Mouse (Mus musculus) frontal cortex, postnatal 36 days (tissue): ENCODE data around the gene Fam53b.

Experiments
- DNase-seq, 2 experiments: peaks; one replicate each; pipeline ENCODE4 v3.0.0; 2022; ENCODE audit warnings: low spot score in 2 of 2

The Fam53b gene

DNA sequence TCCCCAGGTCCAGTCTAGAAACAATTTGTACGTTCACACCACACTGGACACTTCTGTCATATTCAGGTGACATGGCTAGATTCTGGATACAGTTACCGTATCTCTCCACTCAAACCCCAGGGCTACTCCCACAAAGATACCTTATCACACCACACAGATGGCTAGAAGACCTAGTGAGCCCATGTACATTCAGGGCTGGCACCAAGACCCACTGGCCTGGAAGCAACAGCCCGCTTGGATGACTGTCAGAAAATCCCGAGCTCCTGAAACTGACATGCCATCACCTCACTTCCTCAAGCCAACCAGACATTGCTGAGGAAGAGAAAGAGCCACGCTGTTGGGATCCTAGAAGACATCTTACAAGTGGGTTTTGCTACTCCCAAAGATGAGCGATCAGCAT, 74.8 kb downstream of the Fam53b start:
- no peak for DNase-seq

- peak; percentile 70 to 71 for DNase-seq
Observed at GRCm38 (mm10) chr7:132736099-132736862, 77.4 kb downstream of the Fam53b start.

DNA sequence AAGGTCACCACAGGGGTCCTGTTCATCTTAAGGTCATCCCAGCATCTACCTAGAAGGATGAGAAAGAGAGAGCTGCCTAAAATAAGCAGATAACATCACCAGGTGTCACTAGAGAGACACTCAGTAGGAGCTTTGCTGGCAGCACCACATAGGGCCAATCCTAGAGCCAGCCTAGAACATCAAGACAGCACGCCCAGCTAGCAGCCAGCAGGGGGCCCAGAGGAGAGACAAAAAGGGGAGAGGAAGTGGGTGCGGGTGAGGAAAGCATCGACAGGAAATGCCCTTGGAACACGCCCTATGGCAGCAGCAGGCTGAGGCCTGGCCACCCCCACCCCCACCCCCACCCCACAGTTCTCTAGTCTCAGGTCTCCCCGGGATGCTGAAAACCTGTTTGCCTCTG, 78.5 kb downstream of the Fam53b start:
- no peak for DNase-seq

- DNase-seq, result no peak
Observed at GRCm38 (mm10) chr7:132734222-132734621, 79.5 kb downstream of the Fam53b start.

DNA sequence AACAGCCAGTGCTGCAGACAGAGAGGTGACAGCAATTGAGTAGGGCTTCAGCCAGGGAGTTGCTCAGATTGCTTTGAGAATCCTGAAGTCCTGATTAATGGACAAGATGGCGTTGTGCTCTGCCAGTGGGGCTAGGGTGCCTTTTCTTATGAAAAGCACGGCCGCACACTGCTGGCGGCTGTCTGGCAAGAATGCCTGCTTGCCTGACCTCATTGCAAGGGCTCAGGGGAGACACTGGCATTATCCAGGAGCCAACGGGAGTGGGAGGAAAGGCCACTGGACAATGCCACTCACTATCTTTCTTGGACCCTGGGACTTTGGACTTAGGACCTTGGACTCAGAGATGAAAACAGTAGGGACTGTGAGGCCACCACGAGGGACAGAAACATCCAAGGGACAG, 80.2 kb downstream of the Fam53b start:
- DNase-seq, result no peak

- DNase-seq, result no peak
Observed at GRCm38 (mm10) chr7:132732136-132732789, 81.4 kb downstream of the Fam53b start.

- DNase-seq, result no peak
Observed at GRCm38 (mm10) chr7:132731558-132731957, 82.1 kb downstream of the Fam53b start.

DNA sequence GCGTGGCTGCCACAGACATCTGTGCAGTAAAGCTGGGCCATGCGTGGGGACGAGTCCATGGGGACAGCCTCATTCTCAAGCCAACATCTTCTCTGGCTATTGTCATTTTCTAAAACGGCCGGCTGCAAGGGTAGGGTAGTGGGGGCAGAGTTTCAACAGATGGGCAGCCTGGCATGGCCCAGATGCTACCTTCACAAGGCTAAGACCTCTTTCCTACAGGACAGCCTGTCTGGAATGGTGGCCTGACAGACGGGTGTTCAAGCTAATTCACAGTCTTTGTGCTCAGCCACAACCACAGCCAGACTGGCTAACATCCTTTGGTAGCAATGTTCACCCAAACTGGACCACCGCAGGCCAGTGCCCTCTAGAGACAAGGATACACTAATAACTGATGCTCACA, 83.2 kb downstream of the Fam53b start:
- no peak for DNase-seq

DNA sequence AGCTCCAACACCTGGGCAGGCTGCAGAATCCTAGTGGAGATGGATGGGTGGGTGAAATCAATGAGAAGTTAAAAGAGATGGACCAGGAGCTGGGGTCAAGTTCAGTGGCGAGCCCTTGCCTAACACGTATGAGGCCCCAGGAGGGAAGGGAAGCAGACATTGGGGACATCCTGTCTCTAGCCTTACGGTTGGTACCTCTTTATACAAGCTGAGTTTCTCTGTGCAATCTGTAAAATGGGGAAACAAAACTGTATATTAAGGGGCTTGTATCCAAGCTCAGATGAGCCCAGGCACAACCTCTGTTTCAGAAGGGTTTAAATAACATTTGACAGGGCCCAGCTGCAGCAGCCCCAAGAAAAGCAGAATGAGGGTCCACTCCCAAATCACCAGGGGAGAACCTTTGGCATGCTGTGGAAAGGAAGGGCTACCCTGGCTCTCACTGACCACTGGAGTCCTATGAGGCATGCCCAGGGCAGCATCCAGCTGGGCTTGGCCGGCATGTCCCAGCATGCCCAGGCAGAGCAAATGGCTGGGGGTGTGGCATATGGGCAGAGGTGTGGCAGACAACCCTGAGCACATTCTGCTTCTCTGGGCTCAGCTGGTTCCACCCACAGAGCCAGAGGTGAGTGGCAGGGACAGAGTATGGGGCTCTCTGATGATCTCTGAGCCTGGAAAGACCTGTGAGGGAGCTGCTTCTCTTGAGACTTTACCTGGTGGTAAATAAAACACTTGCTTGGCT, 84.4 kb downstream of the Fam53b start:
- no peak for DNase-seq

- no peak for DNase-seq
Observed at GRCm38 (mm10) chr7:132726106-132726861, 87.4 kb downstream of the Fam53b start.

DNA sequence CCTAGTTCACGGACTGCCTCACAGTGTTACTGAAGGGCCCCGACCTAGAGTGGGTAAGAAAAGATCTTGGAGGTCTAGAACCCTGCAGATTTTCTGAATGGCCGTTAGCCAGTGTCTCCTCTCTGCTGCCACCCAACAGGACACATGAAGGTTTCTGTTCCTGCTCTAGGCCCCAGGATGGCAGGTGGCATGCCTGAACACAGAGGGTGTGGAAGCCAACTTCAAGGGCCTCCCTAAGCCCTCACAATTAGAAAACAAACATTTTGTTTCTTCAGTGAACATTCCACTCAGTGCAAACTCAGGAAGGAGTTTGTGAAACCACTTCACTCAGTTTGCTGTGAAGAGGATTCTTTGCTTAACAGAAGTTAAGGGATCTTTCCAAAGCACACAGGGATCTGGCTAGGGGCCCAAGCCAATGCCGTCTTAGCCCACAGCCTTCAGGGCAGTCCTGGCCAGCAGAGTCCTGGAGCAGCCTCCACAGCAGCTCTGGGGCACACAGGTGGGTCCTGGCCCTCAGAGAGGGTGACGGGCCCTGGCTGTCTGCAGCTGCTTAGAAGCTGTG, 89.1 kb downstream of the Fam53b start:
- DNase-seq, result no peak

GRCm38 (mm10) chr7:132723906-132724305, 89.8 kb downstream of the Fam53b start:
- no peak for DNase-seq

DNA sequence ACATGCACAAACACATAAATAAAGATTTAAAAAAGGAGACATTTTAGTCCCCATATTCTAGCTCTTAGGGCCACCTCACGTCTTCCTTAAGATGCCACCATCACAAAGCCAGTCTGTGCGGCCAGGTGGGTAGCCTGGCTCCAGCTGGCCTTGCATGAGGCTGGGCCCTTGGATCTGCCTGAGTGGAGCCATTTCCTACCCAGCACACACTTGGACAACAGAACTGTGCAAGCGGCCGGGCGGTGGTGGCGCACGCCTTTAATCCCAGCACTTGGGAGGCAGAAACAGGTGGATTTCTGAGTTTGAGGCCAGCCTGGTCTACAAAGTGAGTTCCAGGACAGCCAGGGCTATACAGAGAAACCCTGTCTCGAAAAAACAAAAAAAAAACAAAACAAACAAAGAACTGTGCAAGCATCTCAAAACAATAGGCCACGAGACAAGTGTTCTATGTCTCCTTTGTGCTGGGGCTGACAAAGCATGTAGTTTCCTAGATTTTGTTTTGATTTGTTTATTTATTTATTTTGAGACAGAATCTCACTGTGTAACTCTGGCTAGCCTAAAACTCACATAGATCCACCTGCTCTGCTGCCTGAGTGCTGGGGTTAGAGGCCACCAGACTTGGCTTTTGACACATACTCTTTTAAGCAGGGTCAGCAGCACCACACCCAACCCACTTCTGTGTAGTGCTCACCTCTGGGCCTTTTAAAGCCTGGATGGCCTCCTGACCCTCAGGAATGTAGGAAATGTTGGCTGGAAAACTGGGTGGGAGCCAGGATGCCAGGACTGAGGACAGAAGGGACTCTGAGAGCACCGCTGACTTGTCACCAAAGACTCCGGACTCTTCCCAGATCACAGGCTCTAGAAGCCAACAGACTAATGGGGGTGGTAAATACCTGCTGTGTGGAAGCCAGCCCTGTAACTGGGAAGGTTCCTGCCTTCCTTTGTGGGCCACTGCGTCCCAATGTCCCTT, 91.0 kb downstream of the Fam53b start:
- no peak for DNase-seq

DNA sequence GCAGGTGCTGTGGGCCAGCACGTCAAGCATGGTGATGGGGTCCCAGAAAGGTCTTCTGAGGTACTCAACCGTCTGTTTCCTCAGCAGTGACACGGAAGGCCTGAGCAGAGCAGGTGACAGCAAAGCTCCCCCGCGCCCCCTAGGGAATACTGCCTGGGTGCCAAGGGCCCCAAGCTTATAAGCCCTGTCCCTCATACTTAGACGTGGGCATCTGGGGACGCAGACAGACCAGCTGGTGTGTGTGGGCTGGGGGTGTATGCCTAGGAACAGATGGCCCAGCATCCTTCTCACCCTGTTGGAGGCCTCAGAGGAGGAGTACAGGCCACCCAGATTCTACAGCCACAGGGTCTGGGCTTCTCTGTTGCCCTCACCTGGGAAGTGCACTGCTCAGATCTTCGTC, 93.1 kb downstream of the Fam53b start:
- peak in 1 of 2 experiments; percentile 74 for DNase-seq

GRCm38 (mm10) chr7:132719570-132719969, 94.1 kb downstream of the Fam53b start:
- DNase-seq, result no peak

DNA sequence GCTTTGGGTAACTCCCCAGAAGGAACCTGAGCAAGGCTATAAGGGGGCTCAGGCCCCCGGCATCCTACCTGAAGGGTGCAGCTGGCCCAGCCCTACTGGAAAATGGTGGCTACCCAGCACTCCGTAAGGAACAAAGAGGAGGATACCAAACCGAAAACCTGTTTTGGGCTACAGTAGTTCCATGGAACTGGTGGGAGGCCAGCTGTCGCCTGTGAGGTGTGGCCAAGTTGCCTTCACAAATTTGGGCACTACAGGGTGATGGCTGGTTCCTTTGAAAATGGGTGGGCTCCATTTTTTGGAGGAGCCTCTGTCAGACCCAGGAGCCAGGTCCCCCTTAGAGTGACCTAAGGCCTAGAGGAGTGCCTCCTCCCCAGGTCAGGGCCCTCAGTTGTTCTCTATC, 98.4 kb downstream of the Fam53b start:
- no peak for DNase-seq

GRCm38 (mm10) chr7:132714236-132714923, 99.3 kb downstream of the Fam53b start:
- DNase-seq, result no peak

DNA sequence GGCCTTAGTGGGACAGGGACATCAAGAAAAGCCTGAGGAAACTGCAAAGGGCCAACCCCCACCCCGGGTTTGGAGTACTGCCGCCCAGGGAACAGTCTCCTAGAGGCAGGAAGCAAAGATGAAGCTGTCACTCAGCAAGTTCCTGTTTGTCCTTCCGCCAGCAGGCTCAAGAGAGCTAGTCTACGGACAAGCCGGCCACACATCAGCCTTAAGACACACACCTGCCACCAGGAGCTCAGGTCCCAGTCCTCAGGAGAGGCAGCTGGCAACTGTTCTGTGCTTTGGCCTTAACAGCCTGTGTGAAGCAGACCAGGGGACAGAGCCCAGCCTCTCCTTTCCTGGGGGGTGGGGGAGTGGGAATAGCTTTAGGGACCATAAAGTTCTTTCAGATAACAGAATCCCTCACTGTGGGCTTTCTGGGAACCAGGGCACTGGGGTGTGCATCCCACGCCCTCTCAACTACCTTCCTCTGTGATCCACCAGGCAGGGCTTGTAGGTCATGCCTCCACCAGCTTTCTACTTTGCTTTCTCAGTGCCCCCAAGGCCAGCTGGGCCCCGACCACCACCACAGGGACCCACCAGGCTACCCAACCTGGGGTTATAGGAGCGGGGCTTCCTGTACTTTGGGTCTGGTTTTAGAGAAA, 100.1 kb downstream of the Fam53b start:
- DNase-seq, result no peak

- DNase-seq, result no peak
Observed at GRCm38 (mm10) chr7:132712956-132713355, 100.7 kb downstream of the Fam53b start.
